Mouse (Mus musculus): Measurements from ENCODE around the gene Slc35g1. TPM values are rescaled to one million over a fixed set of nuclear protein-coding genes. Genes with fewer than 3 reads are reported as not detected.

The Slc35g1 gene
- total RNA-seq, 2 experiments from 2014 or later: 15.1 to 15.3 TPM

Other genes starting within 250 kb of the Slc35g1 start
- 10 to 100 TPM; 13.0 to 14.7 TPM for gene Fra10ac1, start 171.8 kb upstream of the Slc35g1 start, total RNA-seq (2021)
- under 1 TPM; 0.74 to 0.93 TPM for gene Lgi1, start 131.4 kb upstream of the Slc35g1 start, total RNA-seq (2021)
- 1 to 10 TPM; 4.5 to 7.8 TPM for gene Plce1, start 85.1 kb downstream of the Slc35g1 start, total RNA-seq (2021)